Mouse (Mus musculus) brain, embryonic 14.5 days (tissue): ENCODE measurements around the gene Dach1. TPM values are rescaled to one million over a fixed set of nuclear protein-coding genes. Genes with fewer than 3 reads are reported as not detected.
A peak's percentile ranks its signal among the peaks of the same experiment; 100 is the strongest.

Source experiments
- DNase-seq: peaks from one replicate; pipeline ENCODE4 v3.0.0-alpha.2; 2011; ENCODE audit warnings: low read depth
- CTCF ChIP-seq: fragments of 200-500 bp; IDR thresholded peaks from 2 replicates; pipeline ENCODE4 v1.5.1; 2012; ENCODE audit warnings: inconsistent platforms, mild to moderate bottlenecking, moderate library complexity, borderline replicate concordance; ENCODE audit not compliant: insufficient read depth, insufficient read length; ENCODE audit errors: extremely low read depth
- POLR2A ChIP-seq: fragments of 200-500 bp; IDR thresholded peaks from 2 replicates; pipeline ENCODE4 v1.6.1; 2012; ENCODE audit warnings: mild to moderate bottlenecking, inconsistent platforms, borderline replicate concordance; ENCODE audit not compliant: poor library complexity, insufficient read depth, insufficient read length, severe bottlenecking; ENCODE audit errors: extremely low read depth
- polyA plus RNA-seq: library from polyadenylated mRNA; depleted of rRNA; stranded (reverse); fragments of >200 nt; gene quantifications from 2 replicates; pipeline ENCODE4 v1.2.3, GENCODE M21; 2012; rRNA removed

Gene Dach1
- 13.1 and 23.1 TPM in 2 replicates for polyA plus RNA-seq

DNA sequence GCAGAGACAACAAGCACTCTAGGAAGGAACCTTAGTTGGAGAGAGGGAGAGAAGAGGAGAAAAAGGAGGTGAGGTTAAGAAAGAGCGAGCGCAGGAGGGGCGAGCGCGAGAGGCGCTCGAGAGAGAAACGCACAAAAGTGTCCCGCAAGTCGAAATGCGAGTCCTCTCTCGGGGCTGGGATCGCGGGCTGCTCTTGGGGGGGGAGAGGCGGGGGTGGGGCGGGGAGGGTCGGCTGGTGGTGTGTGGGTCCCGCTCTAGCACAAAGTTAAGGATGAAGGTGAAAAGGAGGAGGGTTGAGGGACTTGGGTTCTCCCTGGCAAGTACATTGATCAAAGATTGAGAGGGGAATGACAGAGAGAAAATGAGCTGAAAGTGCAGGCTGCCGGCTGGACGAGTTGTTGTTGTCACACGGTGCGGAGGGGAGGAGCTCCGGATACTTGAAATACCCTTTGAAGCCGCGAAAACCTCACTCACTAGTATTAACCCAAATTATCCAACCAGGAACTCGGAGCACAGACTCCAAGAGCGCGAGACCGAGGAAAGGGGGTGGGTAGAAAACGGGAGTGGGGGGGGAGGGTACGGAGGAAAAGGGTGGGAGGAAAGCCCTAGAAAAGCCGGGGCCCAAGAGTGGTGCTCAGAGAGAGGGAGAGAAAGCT lies at the start of gene Dach1:
Gene Dach1, minus strand, starts transcription at position 345 of the 656 bp plus-strand sequence.
- TF ChIP-seq CTCF: no peak
- TF ChIP-seq POLR2A: no peak
- DNase-seq: peak; percentile 96

DNA sequence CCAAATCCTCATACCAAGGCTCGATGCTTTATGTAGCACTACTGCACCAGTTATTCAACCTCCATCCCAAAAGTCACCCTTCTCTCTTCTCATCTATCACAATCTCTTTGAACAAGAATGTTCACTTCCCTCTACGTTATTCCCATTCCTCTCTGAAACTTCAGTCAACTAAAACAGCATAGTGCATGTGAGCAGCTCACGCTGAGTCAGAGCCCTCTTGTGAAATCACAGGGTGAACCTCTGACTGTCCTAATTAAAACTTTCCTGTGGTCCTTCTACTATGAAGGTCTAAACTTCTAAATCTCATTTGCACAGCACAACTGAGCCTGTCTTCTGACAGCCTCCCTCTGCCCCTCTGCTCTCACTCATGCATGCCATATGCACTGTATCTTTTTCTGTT lies 30.5 kb upstream of the Dach1 start:
- TF ChIP-seq POLR2A (no peak), CTCF (no peak)
- no peak for DNase-seq

DNA sequence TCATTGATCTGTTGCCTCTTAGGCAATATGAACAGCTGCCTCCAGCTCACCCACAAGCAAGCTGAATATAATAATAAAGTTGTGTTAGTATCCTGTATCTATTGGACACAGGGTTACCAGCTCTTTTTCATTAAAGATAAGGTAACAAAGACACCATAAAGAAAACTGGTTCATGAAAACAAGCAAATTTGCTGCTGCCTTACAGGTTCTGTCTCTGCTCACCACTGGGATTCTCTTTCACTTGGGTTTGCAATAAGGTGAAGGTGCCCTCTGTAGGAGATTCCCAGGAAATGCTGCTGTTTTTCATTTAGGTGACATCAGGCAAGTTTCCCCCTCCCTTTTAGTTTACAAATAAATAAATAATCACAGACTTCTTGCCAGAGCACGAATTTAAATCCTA lies 12.0 kb upstream of the Dach1 start:
- DNase-seq: peak; percentile 86
- peak; percentile 61; the same call in 1 of the 2 replicates for TF ChIP-seq CTCF
- TF ChIP-seq POLR2A: no peak

DNA sequence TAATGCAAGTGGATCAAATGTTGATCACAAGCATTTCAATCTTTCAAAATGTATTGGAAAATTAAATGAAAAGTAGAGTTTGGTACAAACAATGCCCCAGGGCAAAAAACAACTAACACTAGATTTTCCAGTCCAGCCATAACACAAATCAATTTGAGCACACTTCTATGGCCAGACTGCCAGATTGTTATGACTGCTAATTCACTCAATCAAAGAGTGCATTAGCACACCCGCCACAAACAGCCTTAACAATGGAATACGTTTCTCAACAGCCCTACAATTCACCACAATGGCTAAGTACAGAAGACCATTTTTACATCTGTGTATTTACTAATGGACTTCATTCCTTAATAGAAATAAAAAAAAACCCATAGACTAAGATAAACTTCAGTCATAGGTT lies 4.3 kb upstream of the Dach1 start:
- DNase-seq: peak; percentile 89

DNA sequence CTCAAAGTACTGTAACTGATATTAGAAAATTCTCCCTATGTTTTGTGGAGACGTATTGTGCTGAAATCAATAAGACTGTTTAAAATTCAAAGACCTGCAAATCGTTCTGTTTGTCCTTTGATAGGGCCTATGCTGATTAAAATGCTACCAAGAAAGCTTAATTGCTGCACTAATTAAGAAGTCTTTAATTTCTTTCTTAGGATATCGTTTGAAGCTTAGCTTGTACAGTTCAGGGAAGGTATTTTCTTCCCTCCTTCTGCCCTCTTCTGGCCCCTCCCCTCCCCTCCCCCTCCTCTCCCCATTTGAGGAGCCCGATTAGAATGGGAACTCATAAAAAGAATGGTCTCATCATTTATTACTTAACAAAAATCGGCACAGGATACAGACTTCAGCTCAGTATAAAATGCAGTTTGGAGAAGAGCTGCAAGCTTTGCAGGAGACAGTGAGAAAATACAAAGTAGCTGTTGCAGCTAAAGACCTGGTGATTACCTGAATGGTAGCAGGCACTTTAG lies 2.9 kb upstream of the Dach1 start:
- TF ChIP-seq POLR2A (no peak), CTCF (no peak)
- peak; percentile 76 for DNase-seq

More for the DNA sequence above, 4.3 kb upstream of the Dach1 start:
- TF ChIP-seq CTCF (no peak), POLR2A (no peak)

DNA sequence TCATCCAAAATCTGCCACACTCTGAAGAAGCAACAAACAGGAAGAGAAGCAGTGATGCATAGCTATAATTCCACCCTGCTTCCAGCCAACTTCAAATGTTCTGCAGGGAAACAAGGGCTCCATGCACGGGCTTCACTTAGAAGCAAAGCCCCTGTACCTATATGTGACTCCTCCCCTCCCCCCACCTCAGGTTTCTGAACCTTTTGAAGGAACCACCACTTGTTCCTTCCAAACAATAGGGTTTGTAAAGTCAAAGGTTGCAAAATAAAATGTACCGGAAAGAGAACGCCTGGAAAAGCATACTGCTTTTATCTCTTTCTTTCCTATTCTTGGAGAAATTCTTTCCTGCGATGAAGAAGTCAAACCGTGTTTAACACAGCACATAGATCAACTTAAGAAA lies 2.3 kb upstream of the Dach1 start:
- peak; percentile 62 for DNase-seq
- TF ChIP-seq POLR2A (no peak), CTCF (no peak)

DNA sequence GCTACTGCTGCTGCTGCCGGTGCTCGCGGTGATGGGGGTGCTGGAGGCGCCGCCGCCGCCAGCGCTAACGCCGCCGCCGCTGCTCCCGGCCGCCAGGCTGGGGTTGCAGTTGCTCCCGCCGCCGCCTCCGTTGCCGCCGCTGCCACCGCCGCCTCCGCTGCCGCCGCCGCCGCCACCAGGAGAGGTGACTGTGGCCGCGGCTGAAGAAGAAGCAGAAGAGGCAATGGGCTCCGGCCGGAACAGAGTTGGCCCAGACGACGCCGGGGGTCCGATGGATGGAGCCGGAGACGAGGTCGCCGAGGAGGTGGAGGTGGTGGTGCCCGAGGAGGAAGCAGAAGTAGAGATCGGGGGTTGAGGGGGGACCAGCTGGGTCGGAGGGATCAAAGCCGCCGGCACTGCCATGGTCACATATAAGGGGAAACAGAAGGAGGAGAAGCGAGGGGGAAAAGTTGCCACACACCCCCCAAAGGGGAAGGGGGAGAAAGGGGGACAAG lies 610 bp downstream of the Dach1 start:
- peak; percentile 74 for DNase-seq
- TF ChIP-seq CTCF (no peak), POLR2A (no peak)

DNA sequence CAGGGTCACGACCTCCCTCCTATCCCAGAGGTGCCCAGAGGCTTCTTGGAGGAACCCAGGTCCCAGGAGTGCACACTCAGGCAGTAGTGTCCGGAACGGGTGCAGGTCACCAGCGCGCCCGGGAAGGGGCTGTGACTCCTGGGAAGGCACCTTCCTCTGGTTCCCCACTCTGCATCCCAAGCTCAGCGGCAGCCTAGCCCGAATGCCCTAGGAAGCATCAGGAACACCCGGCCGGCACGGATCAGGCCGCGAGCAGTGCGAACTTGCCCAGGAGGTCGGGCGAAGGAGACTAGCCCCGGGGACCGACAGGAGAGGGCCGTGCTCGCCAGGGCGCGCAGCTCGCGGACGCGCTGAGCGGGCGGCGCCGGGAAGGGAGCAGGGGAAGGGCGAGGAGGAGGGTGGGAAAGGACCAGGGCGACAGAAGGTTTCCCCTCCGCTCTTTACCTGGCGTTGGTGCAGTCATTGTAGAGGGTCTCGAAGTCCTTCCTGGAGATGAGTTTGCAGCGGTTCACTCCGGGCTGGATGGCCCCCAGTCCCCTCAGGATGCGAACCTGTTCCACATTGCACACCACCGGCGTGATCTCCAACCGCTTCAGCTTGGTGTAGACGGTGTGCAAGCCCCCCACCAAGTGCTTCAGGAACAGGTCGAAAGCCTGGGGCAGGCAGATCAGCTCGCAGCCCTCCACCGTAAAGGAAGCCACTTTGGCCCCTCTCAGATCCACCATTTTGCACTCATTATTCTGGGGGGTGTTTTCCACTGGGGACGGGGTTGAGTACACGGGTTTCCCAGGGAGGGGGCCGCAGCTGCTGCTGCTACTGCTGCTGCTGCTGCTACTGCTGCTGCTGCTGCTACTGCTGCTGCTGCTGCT lies 1.3 kb downstream of the Dach1 start:
- no peak for TF ChIP-seq CTCF
- 0 out of 2 replicates have a peak, but pooled peaks have one; percentile 19 for TF ChIP-seq POLR2A
- peak; percentile 79 for DNase-seq

DNA sequence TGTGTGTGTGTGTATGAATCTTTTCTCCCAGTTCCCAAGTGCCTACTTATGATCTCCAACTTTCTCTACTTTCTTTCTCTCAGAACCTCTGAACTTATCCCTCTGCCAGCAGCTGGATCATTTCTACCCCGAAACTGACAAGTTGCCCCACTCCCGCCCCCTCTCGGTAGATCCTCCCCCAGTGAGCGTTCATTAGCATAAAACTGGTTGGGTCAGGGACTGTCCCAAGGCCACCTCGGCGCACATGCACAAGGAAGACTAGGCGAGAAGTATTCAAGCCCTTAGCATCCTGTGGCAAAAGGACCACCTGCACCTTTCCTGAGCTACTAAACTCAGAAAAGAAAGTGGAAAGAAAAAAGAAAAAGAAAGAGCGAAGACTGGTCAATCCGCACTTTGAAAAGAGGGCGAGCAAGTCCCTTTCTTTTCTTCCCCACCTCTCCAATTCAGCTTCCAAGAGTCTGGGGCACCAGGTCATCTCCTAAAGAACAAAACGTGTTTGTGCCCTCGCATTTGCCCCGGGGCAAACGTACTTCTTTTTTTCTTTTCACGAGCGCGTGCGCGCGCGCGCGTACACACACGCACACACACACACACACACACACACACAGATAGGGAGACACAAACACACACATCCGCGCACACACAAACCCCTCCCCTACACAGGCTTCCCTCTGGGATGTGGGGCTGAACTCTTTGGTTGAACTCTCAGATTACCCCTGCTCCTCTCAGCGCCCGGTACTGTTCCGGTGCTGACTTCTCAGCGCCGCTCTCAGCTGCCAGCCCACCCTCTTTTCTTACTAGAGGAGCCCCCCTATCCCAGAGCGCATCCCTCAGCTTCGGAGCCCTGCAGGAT lies 2.2 kb downstream of the Dach1 start:
- TF ChIP-seq CTCF (peak; percentile 11; the same call in 1 of the 2 replicates), POLR2A (no peak)
- DNase-seq: peak; percentile 75

DNA sequence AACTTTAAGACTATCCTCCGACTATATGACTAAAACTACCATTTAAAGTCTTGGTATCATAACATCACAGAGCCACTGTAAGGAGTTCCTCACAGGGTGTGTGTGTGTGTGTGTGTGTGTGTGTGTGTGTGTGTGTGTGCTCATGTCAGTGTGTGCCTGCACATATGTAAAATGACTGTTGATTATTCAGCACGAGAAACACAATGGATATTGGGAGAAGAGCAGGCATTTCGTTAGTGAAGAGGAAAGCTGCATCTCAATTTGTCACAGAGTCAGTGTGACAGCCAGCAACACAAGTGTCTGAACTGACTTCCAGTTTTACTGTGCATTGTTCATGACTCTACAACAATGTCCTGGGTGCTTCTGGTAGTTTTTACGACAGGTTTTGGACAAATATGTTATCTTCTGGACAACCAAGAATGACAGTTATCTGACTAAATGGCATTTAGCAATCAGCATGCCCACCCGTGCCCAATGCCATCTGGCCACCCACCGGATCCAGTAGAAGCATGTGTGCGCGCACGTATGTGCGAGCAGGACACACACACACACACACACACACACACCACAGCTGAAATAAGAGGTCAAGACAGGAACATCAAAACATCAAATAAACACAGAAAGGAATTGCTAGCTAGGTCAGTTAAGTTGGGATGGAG lies 3.1 kb downstream of the Dach1 start:
- no peak for TF ChIP-seq CTCF
- no peak for TF ChIP-seq POLR2A
- DNase-seq: peak; percentile 66

DNA sequence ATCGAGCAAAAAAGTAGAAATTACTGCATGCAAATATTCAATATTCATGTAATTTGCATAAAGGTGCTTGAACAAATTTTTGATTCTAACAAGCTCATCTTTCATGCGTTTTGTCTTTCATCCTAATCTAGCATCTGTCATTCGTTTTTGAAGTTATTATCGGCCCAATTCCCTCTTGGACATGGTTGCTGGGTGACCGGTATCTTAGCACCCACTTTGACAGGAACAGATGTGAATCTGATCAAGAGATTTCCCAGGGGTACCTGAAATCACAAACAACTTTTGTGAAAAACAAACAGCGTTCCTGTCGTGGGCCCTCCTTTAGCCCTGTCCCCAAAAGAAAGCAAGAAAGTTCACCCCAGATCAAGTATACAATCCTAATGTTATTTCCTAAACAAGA lies 12.8 kb downstream of the Dach1 start:
- TF ChIP-seq POLR2A: no peak
- TF ChIP-seq CTCF: no peak
- peak; percentile 67 for DNase-seq
